Mouse (Mus musculus): Measurements from ENCODE around the gene 2810004N23Rik.

- TF ChIP-seq EP300 (IDR thresholded peaks at IDR 0.05; ENCODE audit: low read depth) (no peak), CTCF (IDR thresholded peaks at IDR 0.05; ENCODE audit: low read depth) (no peak)
Observed at GRCm38 (mm10) chr8:124816866-124817265, 46.1 kb downstream of the 2810004N23Rik start.
